Mouse (Mus musculus): ENCODE measurements around the gene Prkcd. TPM values are rescaled to one million over a fixed set of nuclear protein-coding genes. Genes with fewer than 3 reads are reported as not detected.

Gene Prkcd
- polyA plus RNA-seq, 1 experiment, result 80.6 TPM

DNA sequence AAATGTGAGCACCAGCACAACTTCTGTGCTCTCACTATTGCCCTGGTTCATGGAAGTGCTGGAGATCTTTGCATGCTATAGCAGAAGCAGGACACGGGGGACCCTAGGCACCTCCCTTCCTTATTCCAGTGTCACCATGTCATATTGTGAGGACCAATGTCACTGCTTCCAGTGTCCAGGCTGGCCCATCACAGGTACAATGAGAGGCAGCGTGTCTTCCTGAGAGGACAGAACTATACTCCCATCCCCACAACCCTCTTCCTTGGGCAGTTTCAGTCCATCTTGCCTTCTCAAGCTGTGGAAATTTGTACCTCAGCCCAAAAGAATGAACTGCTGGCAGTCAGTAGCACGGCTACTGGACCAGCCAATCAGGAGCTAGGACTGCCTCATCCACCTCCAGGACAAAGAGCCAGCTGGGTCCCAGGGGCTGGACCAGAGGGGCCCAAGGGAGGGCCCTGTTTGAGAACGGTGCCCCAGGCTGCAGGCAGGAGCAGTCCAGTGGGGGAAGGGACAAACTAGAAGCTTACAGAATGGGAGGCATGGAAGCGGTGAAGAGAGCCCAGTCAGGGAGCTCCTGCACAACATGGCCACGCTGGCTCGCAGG, 31.8 kb downstream of the Prkcd start:
- H3K4me1 ChIP-seq (ENCODE audit: control insufficient read depth, insufficient read depth, low read length), result no peaks in the 10 kb centered on the region
- 67% methylated on average over 7 of the region's 7 CpGs for WGBS
- no peak overlapping the region for H3K4me3 ChIP-seq (ENCODE audit: insufficient read depth, low read depth, low read length)
- H3K27me3 ChIP-seq (replicated peaks; ENCODE audit: control insufficient read depth, insufficient read depth, low read length), result no peaks in the 10 kb centered on the region
- peak; percentile 55 for DNase-seq
- no peaks in the 10 kb centered on the region for H3K36me3 ChIP-seq (ENCODE audit: control insufficient read depth, insufficient read depth, low read length)
- no peak overlapping the region for H3K27ac ChIP-seq (ENCODE audit: insufficient read depth, low read depth, low read length)
- TF ChIP-seq CTCF (conservative IDR thresholded peaks at IDR 0.05; ENCODE audit: insufficient read depth, insufficient read length, low read depth, low read length), result no peak
- no peak for TF ChIP-seq POLR2A (IDR thresholded peaks at IDR 0.05; ENCODE audit: low read depth, low read length)

DNA sequence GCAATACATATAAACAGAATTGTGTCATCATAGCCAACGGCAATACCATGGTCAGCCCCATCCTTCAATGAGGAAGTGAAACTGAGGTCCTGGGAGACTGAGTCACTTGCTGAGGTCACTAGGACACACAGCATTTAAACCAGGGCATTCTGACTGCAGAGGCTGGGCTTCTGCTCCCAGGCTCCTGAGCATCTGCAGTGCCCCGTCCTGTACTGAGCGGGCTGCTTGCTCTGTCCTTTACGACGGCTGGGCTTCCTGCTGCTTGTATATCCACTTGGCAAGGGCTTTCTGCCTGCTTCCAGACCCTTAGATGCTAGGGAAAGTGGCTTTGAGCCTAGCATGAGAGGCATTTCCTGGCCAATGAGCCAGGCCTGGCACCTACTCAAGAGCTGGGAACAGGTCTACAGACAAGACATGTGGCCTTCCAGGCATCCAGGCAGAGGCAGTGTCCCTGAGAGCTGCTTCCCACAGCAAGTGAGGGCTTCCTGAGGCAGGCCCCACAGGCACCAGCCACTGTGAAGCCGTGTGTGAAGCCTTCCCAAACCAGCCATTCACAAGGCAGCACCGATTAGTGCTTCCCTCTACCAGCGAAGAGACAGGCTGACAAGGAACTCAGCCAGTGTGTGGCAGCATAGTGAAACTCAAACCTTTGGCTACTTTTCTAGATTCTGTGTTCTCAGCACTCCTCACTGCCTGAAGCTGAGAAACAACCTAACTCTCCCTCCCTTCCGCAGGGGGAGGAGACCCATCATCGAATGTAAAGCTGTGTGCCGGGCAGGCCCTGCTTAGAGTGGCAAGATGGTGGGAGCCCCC, 32.5 kb downstream of the Prkcd start:
- no peaks in the 10 kb centered on the region for H3K36me3 ChIP-seq (ENCODE audit: control insufficient read depth, insufficient read depth, low read length)
- H3K4me3 ChIP-seq (ENCODE audit: insufficient read depth, low read depth, low read length), result no peak overlapping the region
- no peaks in the 10 kb centered on the region for H3K27me3 ChIP-seq (replicated peaks; ENCODE audit: control insufficient read depth, insufficient read depth, low read length)
- whole genome bisulfite sequencing, result 45% methylated on average over 11 of the region's 11 CpGs
- DNase-seq, result peak; percentile 82
- no peak overlapping the region; the same call in 1 of the 2 replicates for H3K27ac ChIP-seq (ENCODE audit: insufficient read depth, low read depth, low read length)
- TF ChIP-seq POLR2A (IDR thresholded peaks at IDR 0.05; ENCODE audit: low read depth, low read length) (no peak), CTCF (conservative IDR thresholded peaks at IDR 0.05; ENCODE audit: insufficient read depth, insufficient read length, low read depth, low read length) (peak; percentile 41; the same call in 1 of the 2 replicates)
- no peaks in the 10 kb centered on the region for H3K4me1 ChIP-seq (ENCODE audit: control insufficient read depth, insufficient read depth, low read length)

DNA sequence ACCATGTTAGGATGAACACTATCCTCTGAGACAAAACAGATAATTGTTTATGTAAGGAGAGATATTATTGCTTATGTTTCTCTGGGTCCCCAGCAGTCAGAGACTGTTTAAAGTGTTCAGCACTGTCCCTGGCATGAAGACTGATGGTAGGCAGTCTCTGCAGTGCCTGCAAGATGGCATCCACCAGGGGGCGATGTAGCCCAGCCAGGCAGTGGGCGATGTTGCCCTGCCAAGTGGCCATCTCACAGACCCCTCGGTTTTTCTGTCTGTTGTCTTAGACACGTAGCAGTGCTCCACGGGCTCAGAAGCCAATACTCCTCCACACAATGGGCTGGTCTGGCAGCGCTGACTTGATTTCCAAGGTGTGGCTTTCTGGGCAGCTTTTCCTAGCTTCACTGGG, 34.6 kb downstream of the Prkcd start:
- Histone ChIP-seq H3K27ac (ENCODE audit: insufficient read depth, low read depth, low read length) (no peak overlapping the region), H3K36me3 (ENCODE audit: control insufficient read depth, insufficient read depth, low read length) (no peaks in the 10 kb centered on the region), H3K27me3 (replicated peaks; ENCODE audit: control insufficient read depth, insufficient read depth, low read length) (no peaks in the 10 kb centered on the region), H3K4me1 (ENCODE audit: control insufficient read depth, insufficient read depth, low read length) (no peaks in the 10 kb centered on the region), H3K4me3 (ENCODE audit: insufficient read depth, low read depth, low read length) (no peak overlapping the region)
- DNase-seq, result peak; percentile 72
- TF ChIP-seq CTCF (conservative IDR thresholded peaks at IDR 0.05; ENCODE audit: insufficient read depth, insufficient read length, low read depth, low read length) (peak; percentile 97), POLR2A (IDR thresholded peaks at IDR 0.05; ENCODE audit: low read depth, low read length) (no peak)
- WGBS, result 6% methylated on average over 6 of the region's 6 CpGs

DNA sequence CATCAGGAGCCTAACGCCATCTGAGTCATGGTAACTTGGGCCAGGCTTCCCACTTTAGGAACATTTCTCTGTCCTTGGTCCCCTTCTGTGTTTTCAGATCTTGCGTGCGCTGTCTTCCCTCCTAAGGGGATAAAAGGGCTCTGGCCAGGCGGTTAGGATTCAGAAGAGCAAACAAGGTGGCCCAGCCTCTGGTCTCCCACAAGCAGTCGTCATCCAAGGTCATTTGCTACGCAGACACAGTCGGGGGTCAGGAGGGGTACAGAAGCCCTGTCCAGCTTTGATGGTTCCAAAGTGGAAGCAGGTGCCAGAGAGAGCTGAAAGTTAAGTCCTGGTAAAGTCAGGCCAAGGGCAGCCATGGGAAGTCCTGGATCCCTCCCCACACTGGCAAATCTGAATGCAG, 35.1 kb downstream of the Prkcd start:
- TF ChIP-seq CTCF (conservative IDR thresholded peaks at IDR 0.05; ENCODE audit: insufficient read depth, insufficient read length, low read depth, low read length) (no peak), POLR2A (IDR thresholded peaks at IDR 0.05; ENCODE audit: low read depth, low read length) (no peak)
- Histone ChIP-seq H3K36me3 (ENCODE audit: control insufficient read depth, insufficient read depth, low read length) (no peaks in the 10 kb centered on the region), H3K27me3 (replicated peaks; ENCODE audit: control insufficient read depth, insufficient read depth, low read length) (no peaks in the 10 kb centered on the region), H3K4me1 (ENCODE audit: control insufficient read depth, insufficient read depth, low read length) (no peaks in the 10 kb centered on the region), H3K4me3 (ENCODE audit: insufficient read depth, low read depth, low read length) (no peak overlapping the region), H3K27ac (ENCODE audit: insufficient read depth, low read depth, low read length) (no peak overlapping the region)
- WGBS, result 84% methylated on average over 7 of the region's 7 CpGs
- no peak for DNase-seq

DNA sequence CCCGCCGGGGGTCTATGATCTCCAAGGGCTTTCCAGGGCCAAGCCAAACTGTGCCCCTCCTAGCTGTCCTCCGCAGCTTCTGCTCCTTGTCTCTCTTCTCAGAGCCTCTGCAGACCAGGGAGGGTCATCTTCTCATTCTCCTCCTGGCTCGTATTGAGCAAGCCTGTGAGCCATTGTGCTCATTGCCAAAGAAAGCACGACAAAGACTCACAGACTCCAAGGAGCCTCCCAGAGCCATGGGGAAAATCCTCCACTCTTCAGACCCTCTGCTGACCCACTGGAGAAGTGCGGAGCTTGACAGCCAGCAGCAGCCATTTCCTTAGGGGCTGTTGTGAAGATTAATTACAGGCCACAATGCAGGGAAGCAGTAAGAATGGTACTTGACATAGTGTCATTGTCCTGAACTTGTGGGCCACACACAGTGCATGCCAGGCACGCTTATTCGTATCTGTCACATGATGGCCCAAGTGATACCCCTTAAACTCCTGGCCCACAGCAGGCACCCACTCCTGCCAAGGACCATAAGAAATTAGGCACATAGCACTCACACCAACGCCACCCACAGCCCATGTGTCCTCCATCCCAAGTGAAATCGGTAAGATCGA, 35.9 kb downstream of the Prkcd start:
- WGBS, result 75% methylated on average over 11 of the region's 11 CpGs
- TF ChIP-seq POLR2A (IDR thresholded peaks at IDR 0.05; ENCODE audit: low read depth, low read length) (no peak), CTCF (conservative IDR thresholded peaks at IDR 0.05; ENCODE audit: insufficient read depth, insufficient read length, low read depth, low read length) (no peak)
- no peaks in the 10 kb centered on the region for H3K27me3 ChIP-seq (replicated peaks; ENCODE audit: control insufficient read depth, insufficient read depth, low read length)
- DNase-seq, result no peak
- no peak overlapping the region for H3K27ac ChIP-seq (ENCODE audit: insufficient read depth, low read depth, low read length)
- H3K4me3 ChIP-seq (ENCODE audit: insufficient read depth, low read depth, low read length), result no peak overlapping the region
- H3K4me1 ChIP-seq (ENCODE audit: control insufficient read depth, insufficient read depth, low read length), result no peaks in the 10 kb centered on the region
- no peaks in the 10 kb centered on the region for H3K36me3 ChIP-seq (ENCODE audit: control insufficient read depth, insufficient read depth, low read length)

DNA sequence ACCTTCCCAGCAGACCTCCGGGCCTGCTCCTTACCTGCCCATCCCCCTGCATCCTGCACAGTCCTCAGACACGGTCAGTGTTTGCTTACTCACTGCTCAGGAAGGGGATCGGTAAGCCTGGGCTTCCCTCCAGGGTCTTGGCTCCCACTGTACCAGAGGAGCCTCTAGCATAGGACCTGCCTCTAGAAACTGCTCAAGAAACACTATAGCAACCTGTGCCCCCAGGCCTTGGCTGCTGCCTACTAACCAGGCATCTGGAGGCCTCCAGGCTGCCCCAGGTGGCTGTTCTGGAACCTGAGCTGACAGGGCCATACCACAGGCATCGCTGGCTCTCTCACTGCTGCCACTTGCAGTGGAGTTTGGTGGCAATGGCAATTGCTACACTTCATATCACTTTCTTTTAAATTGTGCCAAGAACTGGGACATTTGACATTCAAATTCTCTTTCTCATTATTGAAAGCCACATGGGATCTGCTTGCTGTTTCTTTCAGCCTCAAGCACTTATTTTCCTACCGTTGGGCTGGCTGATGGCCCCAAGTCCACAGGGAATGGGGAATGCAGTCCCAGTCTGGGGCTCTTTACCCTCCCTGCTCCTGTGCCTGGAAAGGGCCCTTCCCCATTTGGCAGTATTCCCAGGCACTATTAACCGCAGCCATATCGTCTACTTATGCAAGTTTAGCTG, 39.1 kb downstream of the Prkcd start:
- no peaks in the 10 kb centered on the region for H3K27me3 ChIP-seq (replicated peaks; ENCODE audit: control insufficient read depth, insufficient read depth, low read length)
- DNase-seq, result no peak
- no peaks in the 10 kb centered on the region for H3K36me3 ChIP-seq (ENCODE audit: control insufficient read depth, insufficient read depth, low read length)
- H3K27ac ChIP-seq (ENCODE audit: insufficient read depth, low read depth, low read length), result no peak overlapping the region
- H3K4me1 ChIP-seq (ENCODE audit: control insufficient read depth, insufficient read depth, low read length), result no peaks in the 10 kb centered on the region
- TF ChIP-seq POLR2A (IDR thresholded peaks at IDR 0.05; ENCODE audit: low read depth, low read length), result no peak
- no peak for TF ChIP-seq CTCF (conservative IDR thresholded peaks at IDR 0.05; ENCODE audit: insufficient read depth, insufficient read length, low read depth, low read length)
- WGBS, result 28% methylated on average over 7 of the region's 7 CpGs
- no peak overlapping the region for H3K4me3 ChIP-seq (ENCODE audit: insufficient read depth, low read depth, low read length)

Measured in kidney, adult 2 months (tissue).